Mouse (Mus musculus) cortical plate, adult 2 months (tissue): ENCODE data around the gene Ankrd35.

Source experiments
- CTCF ChIP-seq: fragments of 200-500 bp; IDR thresholded peaks from 2 replicates; pipeline ENCODE4 v1.5.1; 2011; ENCODE audit warnings: mild to moderate bottlenecking, control low read depth, low read length; ENCODE audit not compliant: insufficient read depth; ENCODE audit errors: extremely low read depth
- POLR2A ChIP-seq: fragments of 200-500 bp; IDR thresholded peaks from 2 replicates; pipeline ENCODE4 v1.6.1; 2011; ENCODE audit warnings: mild to moderate bottlenecking, low read length, control low read depth; ENCODE audit not compliant: insufficient read depth; ENCODE audit errors: extremely low read depth

DNA sequence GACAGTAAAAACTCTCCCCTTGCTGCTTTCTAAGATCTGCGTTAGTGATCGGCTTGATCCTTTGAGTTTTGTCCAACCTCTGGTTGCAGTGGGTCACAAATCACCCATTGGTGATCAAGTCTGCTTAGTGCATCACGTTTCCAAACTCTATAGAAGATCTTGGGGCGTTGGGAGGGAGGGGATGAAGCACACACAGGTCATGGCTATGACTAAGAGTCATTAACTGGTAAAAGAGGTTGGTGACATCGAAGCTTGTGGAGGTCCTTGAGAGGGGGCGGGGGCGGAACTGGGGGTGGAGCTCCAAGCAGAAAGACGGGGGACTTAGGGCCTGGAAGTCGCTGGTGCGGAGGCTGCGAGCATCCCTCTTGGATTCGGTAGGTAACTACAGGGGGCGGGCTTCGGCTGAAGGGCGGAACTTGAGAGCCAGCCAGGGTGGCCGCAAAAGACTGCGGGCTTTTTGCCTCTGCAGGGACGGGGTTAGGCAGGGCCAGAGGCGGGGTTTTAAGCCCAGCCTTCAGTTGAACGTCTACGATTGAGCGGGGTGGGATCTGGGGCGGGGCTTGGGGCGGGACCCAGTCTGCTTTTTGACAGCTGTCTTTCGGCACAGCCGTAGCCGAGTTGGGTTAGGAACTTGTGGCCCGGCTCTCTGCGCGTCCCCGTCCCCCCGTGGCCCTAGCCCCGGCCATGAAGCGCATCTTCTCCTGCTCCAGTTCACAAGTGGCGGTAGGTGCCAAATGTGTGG lies at the start of gene Ankrd35:
- TF ChIP-seq POLR2A = peak; percentile 8; the same call in 1 of the 2 replicates
- TF ChIP-seq CTCF = no peak
